Mouse (Mus musculus) CD4-positive, CD25-positive, alpha-beta regulatory T cell (primary cell): ENCODE measurements around the gene Tmem40. TPM values are rescaled to one million over a fixed set of nuclear protein-coding genes. Genes with fewer than 3 reads are reported as not detected.

Experiments
- polyA plus RNA-seq: library from polyadenylated mRNA; unstranded; fragments of 100-300 nt; shearing (Covaris generic); gene quantifications from one replicate; pipeline ENCODE4 v1.2.1, GENCODE M21; 2017

Gene Tmem40
- not detected for polyA plus RNA-seq

DNA sequence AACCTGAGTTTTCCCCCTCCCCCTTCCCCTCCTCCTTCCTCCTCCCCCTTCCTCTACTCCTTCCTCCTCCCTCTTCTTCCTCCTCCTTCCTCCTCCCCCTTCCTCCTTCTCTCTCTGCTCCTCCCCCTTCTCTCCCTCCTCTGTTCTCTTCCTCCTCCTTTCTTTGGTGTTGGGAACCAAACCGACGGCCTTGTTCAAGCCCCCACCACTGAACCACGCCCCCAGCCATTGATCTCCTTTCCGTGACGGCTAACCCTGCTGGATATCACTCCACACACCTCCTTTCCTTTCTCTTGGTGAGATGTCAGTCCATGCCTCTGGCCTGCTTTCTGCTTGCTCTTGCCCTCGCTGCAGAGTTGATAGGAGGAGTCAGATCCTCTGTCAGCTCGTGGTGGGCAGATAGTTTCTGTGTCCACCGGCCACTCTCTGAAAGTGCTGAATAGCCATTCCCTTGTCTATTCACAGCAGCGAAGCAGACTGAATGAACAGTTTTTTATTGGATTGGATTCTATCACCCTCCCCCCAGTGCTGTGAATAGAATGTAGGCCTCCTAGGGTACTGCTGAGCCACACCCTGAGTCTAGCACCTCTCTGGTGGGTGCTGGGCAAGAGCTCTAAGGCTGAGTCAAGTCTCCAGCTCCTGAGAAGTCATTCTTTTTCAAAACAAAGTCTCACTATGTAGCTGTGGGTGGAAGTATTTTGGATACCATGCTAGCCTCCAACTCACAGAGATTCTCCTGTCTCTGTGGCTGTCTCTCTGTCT, at the start of gene Tmem40:
TSS of gene Tmem40 (minus strand) at position 416 of the 762 bp plus-strand sequence.

GRCm38 (mm10) chr6:115808488-115809231, 46.5 kb upstream of the Tmem40 start, which contains the start of gene Rpl32:
TSS of gene Rpl32 (minus strand) at chr6:115808747.

DNA sequence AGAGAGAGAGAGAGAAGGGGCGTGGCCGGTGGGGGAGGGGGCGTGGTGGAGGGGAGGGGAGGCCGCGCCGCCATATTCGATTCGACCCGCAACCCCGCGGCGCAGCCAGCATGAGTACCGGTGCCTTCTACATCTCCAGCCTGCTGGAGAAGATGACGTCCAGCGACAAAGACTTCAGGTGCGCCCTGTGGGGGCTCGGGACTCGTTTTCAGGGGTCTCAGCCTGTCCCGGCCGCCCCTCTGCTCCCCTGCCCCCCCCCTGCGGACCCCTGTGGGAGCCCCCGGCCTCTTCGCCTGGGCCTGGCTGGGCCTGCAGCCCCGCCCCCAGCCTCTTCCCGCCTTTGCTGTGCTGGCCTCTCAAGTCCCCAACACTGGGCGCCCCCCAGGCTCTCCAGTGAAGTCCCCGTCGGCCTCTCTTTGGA, 12.3 kb upstream of the Tmem40 start, which contains the start of gene Cand2:
TSS of gene Cand2 (plus strand) at position 38 of the 421 bp plus-strand sequence.

Other genes with a start within 250 kb of the Tmem40 start
- gene Tsen2, start 217.7 kb downstream of the Tmem40 start, polyA plus RNA-seq, result 15.0 TPM
- gene Mkrn2os, start 169.8 kb downstream of the Tmem40 start, polyA plus RNA-seq, result 0.30 TPM
- 37.5 TPM for gene Mkrn2, start 160.5 kb downstream of the Tmem40 start, polyA plus RNA-seq
- gene Raf1, start 85.8 kb downstream of the Tmem40 start, polyA plus RNA-seq, result 124 TPM
- 9.3 TPM for gene Cand2, start 12.1 kb upstream of the Tmem40 start, polyA plus RNA-seq
- 3,148 TPM for gene Rpl32, start 46.3 kb upstream of the Tmem40 start, polyA plus RNA-seq
- gene Efcab12, start 76.0 kb upstream of the Tmem40 start, polyA plus RNA-seq, result 0.56 TPM
- 10.8 TPM for gene Mbd4, start 91.0 kb upstream of the Tmem40 start, polyA plus RNA-seq
- 2.4 TPM for gene Ift122, start 91.1 kb upstream of the Tmem40 start, polyA plus RNA-seq
- not detected for gene Rho, start 169.3 kb upstream of the Tmem40 start, polyA plus RNA-seq
- not detected for gene H1foo, start 182.5 kb upstream of the Tmem40 start, polyA plus RNA-seq
- 5.6 TPM for gene Plxnd1, start 232.6 kb upstream of the Tmem40 start, polyA plus RNA-seq